13 mouse cellular contexts compared by ENCODE assay signal in the genomic region with DNA sequence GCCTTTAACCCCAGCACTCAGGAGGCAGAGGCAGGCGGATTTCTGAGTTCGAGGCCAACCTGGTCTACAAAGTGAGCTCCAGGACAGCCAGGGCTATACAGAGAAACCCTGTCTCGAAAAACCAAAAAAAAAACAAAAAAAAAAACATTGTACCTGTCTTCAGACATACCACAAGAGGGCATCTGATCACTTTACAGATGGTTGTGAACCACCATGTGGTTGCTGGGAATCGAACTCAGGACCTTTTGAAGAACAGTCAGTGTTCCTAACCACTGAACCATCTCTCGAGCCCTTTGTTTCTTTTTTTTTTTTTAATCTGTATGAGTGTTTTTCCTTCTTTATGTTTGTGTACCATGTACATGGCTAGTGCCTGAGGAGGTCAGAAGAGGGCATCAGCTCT. TPM values are rescaled to one million over a fixed set of nuclear protein-coding genes. Genes with fewer than 3 reads are reported as not detected.
"Had no signal": no experiment of that assay in that cellular context is flagged by ENCODE, and none has a peak within 500 bp of the region (broad histone marks: within the 10 kb centered on the region; RNA-seq: fewer than 3 reads in every experiment).

No protein-coding gene starts in this region.

RNA-seq across cellular contexts. Expression of gene Tm6sf2, which starts 22.3 kb away (rescaled TPM):
- total RNA-seq: gastrocnemius, postnatal 10 days; granulocyte monocyte progenitor cell, adult 5-6 weeks; hematopoietic stem cell, adult 5-6 weeks; hindbrain, postnatal 0 days had no signal

RNA-seq across cellular contexts. Expression of gene Hapln4, which starts 32.8 kb away (rescaled TPM):
- total RNA-seq: gastrocnemius, postnatal 4 days; granulocyte monocyte progenitor cell, adult 5-6 weeks; heart, postnatal 14 days; heart, postnatal 36 days; hematopoietic stem cell, adult 5-6 weeks had no signal
- polyA plus RNA-seq: heart, postnatal 0 days; hindbrain, embryonic 11.5 days; intestine, embryonic 14.5 days; kidney, embryonic 14.5 days; kidney, embryonic 16.5 days; limb, embryonic 13.5 days had no signal
